In the genomic region with DNA sequence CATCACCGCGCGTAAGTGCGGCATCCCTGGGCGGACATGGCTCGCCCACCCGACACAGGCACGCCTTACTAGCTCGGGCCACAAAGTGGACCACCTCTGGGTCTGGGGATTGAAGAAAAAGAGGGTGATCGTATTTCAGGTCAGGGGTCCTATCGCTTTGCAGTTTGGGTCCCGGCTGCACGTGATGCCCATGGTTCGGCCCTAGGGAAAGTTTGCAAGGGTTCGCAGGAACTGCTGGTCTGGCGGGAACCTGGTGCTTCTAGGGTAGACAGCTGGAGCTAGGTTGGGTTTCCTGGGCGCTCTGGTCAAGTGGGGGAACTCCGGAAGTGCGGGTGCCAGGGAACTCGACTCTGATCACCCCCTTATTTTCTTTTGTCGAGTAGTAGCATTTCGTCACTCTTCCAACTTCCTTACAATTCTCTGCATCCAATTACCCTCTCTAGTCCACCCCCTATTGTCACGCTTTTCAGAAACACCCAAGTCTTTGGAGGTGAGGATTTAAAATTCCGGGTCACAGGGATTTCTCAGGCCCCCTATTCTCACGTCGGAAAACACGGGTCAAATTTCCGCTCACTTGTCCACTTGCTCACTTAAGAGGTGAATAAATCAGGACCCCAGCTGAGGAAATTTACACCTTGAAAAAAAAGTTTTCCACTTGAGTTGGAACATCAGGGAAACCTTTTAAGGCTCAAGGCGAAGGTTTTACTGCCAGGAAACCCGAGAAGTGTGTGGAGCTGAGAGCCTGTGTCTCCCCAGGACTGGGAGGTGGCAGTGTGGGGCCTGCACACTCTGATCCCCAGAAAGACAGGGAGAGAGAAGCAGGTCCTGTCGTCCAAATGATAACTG, we compare ENCODE assay signal across 8 mouse cellular contexts. TPM values are rescaled to one million over a fixed set of nuclear protein-coding genes. Genes with fewer than 3 reads are reported as not detected.
DNase-seq lines count a peak whose midpoint lies in the region; ATAC-seq and TF ChIP-seq lines count a peak whose summit lies in the region.

No protein-coding gene starts in this region.

- ATAC-seq in lung, embryonic 15.5 days (ENCODE audit: borderline replicate concordance, extremely low read depth, low FRiP score, low TSS enrichment), result peak; percentile 16; the same call in 1 of the 2 replicates
- peak; percentile 31 for ATAC-seq in forebrain, embryonic 11.5 days (replicated peaks; ENCODE audit: low FRiP score)
- no peak for ATAC-seq in limb, embryonic 13.5 days (ENCODE audit: low FRiP score, low read depth)
- no peak for ATAC-seq in megakaryocyte progenitor cell, adult 5-6 weeks (replicated peaks; ENCODE audit: poor library complexity)

- H3K9me3 ChIP-seq in lung, embryonic 15.5 days, result no peaks in the 10 kb centered on the region
- no peaks in the 10 kb centered on the region for H3K9me3 ChIP-seq in forebrain, embryonic 11.5 days (ENCODE audit: control insufficient read depth, low read length)
- no peaks in the 10 kb centered on the region for H3K9me3 ChIP-seq in limb, embryonic 13.5 days

- peaks cover 64% of the 10 kb centered on the region for H3K27me3 ChIP-seq in lung, embryonic 15.5 days
- H3K27me3 ChIP-seq in forebrain, embryonic 11.5 days (ENCODE audit: control insufficient read depth, insufficient read depth, low read length), result peaks cover 54% of the 10 kb centered on the region
- peaks cover 83% of the 10 kb centered on the region for H3K27me3 ChIP-seq in limb, embryonic 13.5 days

- no peaks in the 10 kb centered on the region for H3K36me3 ChIP-seq in lung, embryonic 15.5 days
- H3K36me3 ChIP-seq in forebrain, embryonic 11.5 days (ENCODE audit: control insufficient read depth, insufficient read depth, low read length), result no peaks in the 10 kb centered on the region
- no peaks in the 10 kb centered on the region; the same call in 1 of the 2 replicates for H3K36me3 ChIP-seq in limb, embryonic 13.5 days

- no peak for TF ChIP-seq POLR2A in olfactory bulb, adult 2 months (IDR thresholded peaks at IDR 0.05; ENCODE audit: insufficient read depth, low read depth, low read length)

- H3K4me1 ChIP-seq in lung, embryonic 15.5 days, result peaks cover 26% of the 10 kb centered on the region
- H3K4me1 ChIP-seq in forebrain, embryonic 11.5 days (replicated peaks; ENCODE audit: control insufficient read depth, insufficient read depth, low read length), result peaks cover 13% of the 10 kb centered on the region
- peaks cover 39% of the 10 kb centered on the region for H3K4me1 ChIP-seq in limb, embryonic 13.5 days
- peaks cover 16% of the 10 kb centered on the region for H3K4me1 ChIP-seq in olfactory bulb, adult 2 months (ENCODE audit: control insufficient read depth, insufficient read depth, low read length)

- H3K4me3 ChIP-seq in lung, embryonic 15.5 days, result peak overlapping the region; percentile 48
- H3K4me3 ChIP-seq in forebrain, embryonic 11.5 days (ENCODE audit: low read depth, low read length), result peak overlapping the region; percentile 49
- peak overlapping the region; percentile 56 for H3K4me3 ChIP-seq in limb, embryonic 13.5 days
- peak overlapping the region; percentile 28 for H3K4me3 ChIP-seq in olfactory bulb, adult 2 months (ENCODE audit: insufficient read depth, low read depth, low read length)

- 10% methylated on average over 31 of the region's 31 CpGs for WGBS in lung, embryonic 15.5 days
- 1% methylated on average over 31 of the region's 31 CpGs for WGBS in forebrain, embryonic 11.5 days
- WGBS in limb, embryonic 13.5 days, result 1% methylated on average over 31 of the region's 31 CpGs
- 25% methylated on average over 31 of the region's 31 CpGs for WGBS in olfactory bulb, adult 2 months

- H3K9ac ChIP-seq in lung, embryonic 15.5 days, result peak overlapping the region; percentile 43
- H3K9ac ChIP-seq in forebrain, embryonic 11.5 days (ENCODE audit: low read length), result peak overlapping the region; percentile 44
- H3K9ac ChIP-seq in limb, embryonic 13.5 days, result peak overlapping the region; percentile 67

- H3K4me2 ChIP-seq in lung, embryonic 15.5 days, result peak overlapping the region; percentile 97
- peak overlapping the region; percentile 90 for H3K4me2 ChIP-seq in forebrain, embryonic 11.5 days (ENCODE audit: low read depth, low read length, severe bottlenecking)
- H3K4me2 ChIP-seq in limb, embryonic 13.5 days (replicated peaks), result peak overlapping the region; percentile 95

- TF ChIP-seq CTCF in olfactory bulb, adult 2 months (IDR thresholded peaks at IDR 0.05; ENCODE audit: insufficient read depth, low read depth, low read length), result no peak

- no peak for DNase-seq in lung, adult 18-20 months
- no peak for DNase-seq in forebrain, embryonic 11.5 days (ENCODE audit: low spot score)
- no peak for DNase-seq in thymus, postnatal 4 days
- no peak for DNase-seq in adrenal gland, adult (ENCODE audit: inconsistent age in 2 of 2, low spot score in 1 of 2)

- H3K27ac ChIP-seq in lung, embryonic 15.5 days, result no peak overlapping the region
- no peak overlapping the region for H3K27ac ChIP-seq in forebrain, embryonic 11.5 days (ENCODE audit: low read depth, low read length)
- H3K27ac ChIP-seq in limb, embryonic 13.5 days, result peak overlapping the region; percentile 17; the same call in 1 of the 2 replicates
- no peak overlapping the region for H3K27ac ChIP-seq in olfactory bulb, adult 2 months (ENCODE audit: insufficient read depth, low read depth, low read length)

RNA-seq across cellular contexts. Expression of a gene that starts 1.2 kb away (rescaled TPM):
- 2.8 and 3.1 TPM in 2 replicates for polyA plus RNA-seq in lung, embryonic 15.5 days (2015; fragmentation: Nextera tagmentation; extraction: Ambion mirVana)
- 0.76 and 0.95 TPM in 2 replicates for polyA plus RNA-seq in forebrain, embryonic 11.5 days (2014; fragmentation: Nextera tagmentation; extraction: Ambion mirVana)
- polyA plus RNA-seq in limb, embryonic 13.5 days (2015; fragmentation: Nextera tagmentation; extraction: Ambion mirVana), result 8.0 and 12.8 TPM in 2 replicates
- polyA plus RNA-seq in olfactory bulb, adult 2 months (2012; ENCODE audit: insufficient read depth, insufficient read length, low replicate concordance, missing spikeins), result not detected in 2 replicates
- not detected in 2 replicates for total RNA-seq in megakaryocyte progenitor cell, adult 5-6 weeks (2015)
- not detected in 2 replicates for total RNA-seq in megakaryocyte progenitor cell, adult 5-6 weeks (2017)

Comparison
In these comparisons a context has a peak if more than half of its experiments do, and no peak if none do; other contexts are left out.
1. ATAC-seq: peak in lung, embryonic 15.5 days (single experiment) and forebrain, embryonic 11.5 days (single experiment); none in limb, embryonic 13.5 days (single experiment) and megakaryocyte progenitor cell, adult 5-6 weeks (single experiment).
2. Peak in every context shown above with its lines, with median percentiles within 50 percentile points of each other: H3K4me2 ChIP-seq, H3K4me3 ChIP-seq and H3K9ac ChIP-seq.